Mouse (Mus musculus): ENCODE results near the gene B4galt1. TPM values are rescaled to one million over a fixed set of nuclear protein-coding genes. Genes with fewer than 3 reads are reported as not detected.

B4galt1 gene
- polyA plus RNA-seq, 1 experiment: 9.2 TPM

DNA sequence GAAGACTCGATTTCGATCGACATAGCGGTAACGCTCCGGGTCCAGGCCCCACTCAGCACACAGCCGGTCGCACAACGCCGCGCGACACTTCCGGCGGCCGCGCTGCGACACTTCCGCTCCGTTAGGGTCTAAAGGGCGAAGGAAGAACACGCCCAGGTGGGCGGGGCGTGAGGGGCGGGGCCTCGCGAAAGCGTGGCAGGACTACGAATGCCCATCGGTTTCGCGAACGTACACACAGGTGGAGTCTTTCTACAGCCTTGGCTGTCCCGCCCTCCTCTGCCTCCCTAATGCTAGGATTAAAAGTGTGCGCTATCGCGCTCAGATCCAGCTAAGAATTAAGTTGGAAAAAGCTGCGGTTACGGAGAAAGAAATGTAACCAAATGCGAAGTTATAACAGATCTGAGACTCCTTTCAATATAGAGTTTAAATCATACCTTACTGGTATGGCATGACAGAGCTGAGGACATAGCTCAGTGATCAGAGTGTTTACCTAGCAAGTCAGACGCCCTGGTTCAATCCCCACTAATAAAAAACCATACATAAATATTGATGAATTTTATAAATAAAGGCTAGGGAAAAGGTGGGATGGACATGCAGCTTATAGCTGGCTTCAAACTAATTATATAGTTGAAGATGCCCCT, 95.9 kb downstream of the B4galt1 start, which contains the start of gene Smu1:
Gene Smu1 (minus strand): TSS at position 144 of the 641 bp plus-strand sequence.
- peak; percentile 99 for DNase-seq (ENCODE audit: low read depth)

DNA sequence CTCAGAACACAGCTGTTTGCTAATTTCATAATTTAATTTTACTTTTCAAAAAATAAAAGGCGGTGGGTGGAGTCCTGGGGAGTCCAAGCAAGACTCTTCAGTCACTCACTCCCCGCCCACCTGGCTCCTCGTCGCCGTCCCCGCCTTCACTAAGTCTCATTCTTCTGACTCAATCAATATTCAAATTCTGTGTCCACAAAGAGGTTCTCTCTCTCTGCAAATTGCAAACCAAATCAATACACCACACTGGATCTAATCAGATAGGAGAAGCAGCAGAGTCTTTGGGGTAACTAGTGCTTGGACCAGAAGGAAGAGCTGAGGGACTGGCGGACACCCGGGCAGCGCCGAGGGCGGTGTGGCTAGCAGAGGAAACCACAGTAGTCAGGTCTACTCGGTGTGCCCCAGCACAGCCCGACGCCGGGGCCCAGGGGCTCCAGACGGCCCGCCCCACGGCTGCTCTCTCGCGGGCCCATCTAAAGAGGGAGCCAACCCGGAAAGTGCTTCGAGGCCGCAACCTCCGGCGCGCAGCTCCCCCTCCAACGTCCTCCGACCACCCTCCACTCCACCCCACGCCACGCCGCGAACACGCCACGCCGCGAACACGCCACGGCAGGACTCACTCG, 96.5 kb downstream of the B4galt1 start:
- no peak for TF ChIP-seq POLR2A (IDR thresholded peaks at IDR 0.05; ENCODE audit: borderline replicate concordance, extremely low read depth, insufficient read depth, insufficient read length, poor library complexity, severe bottlenecking)
- TF ChIP-seq CTCF (IDR thresholded peaks at IDR 0.05; ENCODE audit: borderline replicate concordance, extremely low read depth, insufficient read depth, insufficient read length): no peak
- no peak for DNase-seq (ENCODE audit: low read depth)

More for the DNA sequence above, 95.9 kb downstream of the B4galt1 start, which contains the start of gene Smu1:
- TF ChIP-seq CTCF (IDR thresholded peaks at IDR 0.05; ENCODE audit: borderline replicate concordance, extremely low read depth, insufficient read depth, insufficient read length) (no peak), POLR2A (IDR thresholded peaks at IDR 0.05; ENCODE audit: borderline replicate concordance, extremely low read depth, insufficient read depth, insufficient read length, poor library complexity, severe bottlenecking) (peak; percentile 69; the same call in 1 of the 2 replicates)

Other genes starting within 250 kb of the B4galt1 start
- gene Aptx, start 150.8 kb downstream of the B4galt1 start, polyA plus RNA-seq (2012; rRNA removed): 25.7 and 27.2 TPM in 2 replicates
- 89.0 and 159 TPM in 2 replicates for gene Dnaja1, start 131.9 kb downstream of the B4galt1 start, polyA plus RNA-seq (2012; rRNA removed)
- 67.7 and 80.6 TPM in 2 replicates for gene Smu1, start 96.1 kb downstream of the B4galt1 start, polyA plus RNA-seq (2012; rRNA removed)
- 0.59 and 0.68 TPM in 2 replicates for gene Spink4, start 66.0 kb upstream of the B4galt1 start, polyA plus RNA-seq (2012; rRNA removed)
- gene Bag1, start 94.3 kb upstream of the B4galt1 start, polyA plus RNA-seq (2012; rRNA removed): 97.9 and 117 TPM in 2 replicates
- 94.0 and 97.4 TPM in 2 replicates for gene Chmp5, start 94.4 kb upstream of the B4galt1 start, polyA plus RNA-seq (2012; rRNA removed)
- gene Nfx1, start 116.9 kb upstream of the B4galt1 start, polyA plus RNA-seq (2012; rRNA removed): 107 and 111 TPM in 2 replicates
- not detected in 2 replicates for gene Aqp7, start 194.1 kb upstream of the B4galt1 start, polyA plus RNA-seq (2012; rRNA removed)
- 1.4 and 4.3 TPM in 2 replicates for gene Aqp3, start 244.2 kb upstream of the B4galt1 start, polyA plus RNA-seq (2012; rRNA removed)